Mouse (Mus musculus) cortical plate, adult 2 months (tissue): ENCODE results near the gene Gm13090.

ENCODE experiments used
- CTCF ChIP-seq: fragments of 200-500 bp; IDR thresholded peaks from 2 replicates; pipeline ENCODE4 v1.5.1; 2011; ENCODE audit warnings: mild to moderate bottlenecking, control low read depth, low read length; ENCODE audit not compliant: insufficient read depth; ENCODE audit errors: extremely low read depth
- POLR2A ChIP-seq: fragments of 200-500 bp; IDR thresholded peaks from 2 replicates; pipeline ENCODE4 v1.6.1; 2011; ENCODE audit warnings: mild to moderate bottlenecking, low read length, control low read depth; ENCODE audit not compliant: insufficient read depth; ENCODE audit errors: extremely low read depth

DNA sequence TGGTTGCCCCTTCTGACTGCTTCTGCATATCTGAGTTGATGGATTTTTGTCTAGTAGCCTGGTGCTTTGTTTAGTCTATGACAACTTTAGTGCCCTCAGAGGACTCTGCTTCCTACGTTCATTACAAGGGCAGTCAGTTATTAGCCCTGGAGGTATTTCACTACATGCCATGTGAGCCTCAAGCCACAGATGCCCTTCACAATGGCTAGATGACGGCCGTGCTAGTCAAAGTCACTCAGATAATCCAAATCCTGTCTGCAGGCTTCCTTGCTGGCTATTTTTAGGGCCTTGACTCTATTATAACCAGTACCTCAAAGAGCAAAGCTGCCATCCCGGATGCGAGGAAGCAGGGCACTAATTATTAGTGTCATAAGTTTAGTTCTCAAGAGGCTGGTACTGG is 6.3 kb upstream of the Gm13090 start:
- no peak for TF ChIP-seq POLR2A
- no peak for TF ChIP-seq CTCF
